In genomic region chr4:139932970-139933801, GRCm38 (mm10) we compare ENCODE assay signal across 11 mouse cellular contexts. TPM values are rescaled to one million over a fixed set of nuclear protein-coding genes. Genes with fewer than 3 reads are reported as not detected.
DNase-seq lines count a peak whose midpoint lies in the region; ATAC-seq and TF ChIP-seq lines count a peak whose summit lies in the region.
"Had no signal": no experiment of that assay in that cellular context is flagged by ENCODE, and none has a peak within 500 bp of the region (broad histone marks: within the 10 kb centered on the region; RNA-seq: fewer than 3 reads in every experiment).

No protein-coding gene starts in this region.

- 57% methylated on average over 18 of the region's 18 CpGs for WGBS in hindbrain, embryonic 13.5 days
- WGBS in hindbrain, embryonic 11.5 days: 81% methylated on average over 18 of the region's 18 CpGs
- WGBS in kidney, adult 2 months: 73% methylated on average over 18 of the region's 18 CpGs

- H3K4me1 ChIP-seq in hindbrain, embryonic 13.5 days (replicated peaks): peaks cover 33% of the 10 kb centered on the region
- no peaks in the 10 kb centered on the region for H3K4me1 ChIP-seq in hindbrain, embryonic 11.5 days (replicated peaks; ENCODE audit: control insufficient read depth, insufficient read depth, low read length)
- H3K4me1 ChIP-seq in kidney, adult 2 months (ENCODE audit: control insufficient read depth, insufficient read depth, low read length): no peaks in the 10 kb centered on the region

- H3K4me3 ChIP-seq in hindbrain, embryonic 13.5 days: no peak overlapping the region
- no peak overlapping the region for H3K4me3 ChIP-seq in hindbrain, embryonic 11.5 days (ENCODE audit: low read depth, low read length)
- H3K4me3 ChIP-seq in kidney, adult 2 months (ENCODE audit: insufficient read depth, low read depth, low read length): no peak overlapping the region
- H3K4me3 ChIP-seq: neural tube, embryonic 13.5 days had no signal

- no peaks in the 10 kb centered on the region for H3K9me3 ChIP-seq in hindbrain, embryonic 13.5 days
- no peaks in the 10 kb centered on the region for H3K9me3 ChIP-seq in hindbrain, embryonic 11.5 days (ENCODE audit: control insufficient read depth, low read length)
- H3K9me3 ChIP-seq: neural tube, embryonic 13.5 days had no signal

- DNase-seq in hindbrain, embryonic 11.5 days (ENCODE audit: low spot score): no peak
- peak; percentile 88 to 91 for DNase-seq in cerebellum, postnatal 14 days
- DNase-seq in layer of hippocampus, postnatal 14 days (ENCODE audit: low spot score in 2 of 2): peak; percentile 85 to 86
- peak; percentile 63 for DNase-seq in right cerebral cortex, adult 2 months (ENCODE audit: low spot score in 2 of 2)
- no peak for DNase-seq in kidney, adult 2 months
- no peak for DNase-seq in testis, postnatal 14 days (ENCODE audit: low spot score)
- no peak for DNase-seq in thymus, postnatal 25 days
- DNase-seq: embryo, embryonic 11 days had no signal

- no peak for TF ChIP-seq POLR2A in kidney, adult 2 months (IDR thresholded peaks at IDR 0.05; ENCODE audit: low read depth, low read length)

- H3K27me3 ChIP-seq in hindbrain, embryonic 13.5 days: peaks cover 24% of the 10 kb centered on the region
- H3K27me3 ChIP-seq in hindbrain, embryonic 11.5 days (ENCODE audit: control insufficient read depth, insufficient read depth, low read length): no peaks in the 10 kb centered on the region
- no peaks in the 10 kb centered on the region for H3K27me3 ChIP-seq in kidney, adult 2 months (replicated peaks; ENCODE audit: control insufficient read depth, insufficient read depth, low read length)
- H3K27me3 ChIP-seq: CH12.LX had no signal

- H3K27ac ChIP-seq in hindbrain, embryonic 13.5 days: peak overlapping the region; percentile 81
- no peak overlapping the region for H3K27ac ChIP-seq in hindbrain, embryonic 11.5 days (ENCODE audit: low read depth, low read length)
- no peak overlapping the region for H3K27ac ChIP-seq in kidney, adult 2 months (ENCODE audit: insufficient read depth, low read depth, low read length)

- ATAC-seq in hindbrain, embryonic 13.5 days (ENCODE audit: low FRiP score): peak; percentile 36; the same call in 1 of the 2 replicates
- ATAC-seq in hindbrain, embryonic 11.5 days (ENCODE audit: low FRiP score): no peak

- TF ChIP-seq CTCF in kidney, adult 2 months (conservative IDR thresholded peaks at IDR 0.05; ENCODE audit: insufficient read depth, insufficient read length, low read depth, low read length): no peak

- no peak overlapping the region for H3K4me2 ChIP-seq in hindbrain, embryonic 13.5 days
- H3K4me2 ChIP-seq in hindbrain, embryonic 11.5 days (replicated peaks; ENCODE audit: low read depth, low read length): no peak overlapping the region
- H3K4me2 ChIP-seq: neural tube, embryonic 13.5 days had no signal

- H3K36me3 ChIP-seq in hindbrain, embryonic 13.5 days: no peaks in the 10 kb centered on the region
- no peaks in the 10 kb centered on the region for H3K36me3 ChIP-seq in hindbrain, embryonic 11.5 days (ENCODE audit: control insufficient read depth, insufficient read depth, low read length)
- no peaks in the 10 kb centered on the region for H3K36me3 ChIP-seq in kidney, adult 2 months (ENCODE audit: control insufficient read depth, insufficient read depth, low read length)
- H3K36me3 ChIP-seq: neural tube, embryonic 13.5 days had no signal

- no peak overlapping the region for H3K9ac ChIP-seq in hindbrain, embryonic 13.5 days
- no peak overlapping the region for H3K9ac ChIP-seq in hindbrain, embryonic 11.5 days (ENCODE audit: low read depth, low read length)
- H3K9ac ChIP-seq: neural tube, embryonic 13.5 days had no signal

RNA-seq across cellular contexts. Expression of gene Klhdc7a, which starts 34.6 kb away (rescaled TPM):
- polyA plus RNA-seq in hindbrain, embryonic 13.5 days (2015; fragmentation: Nextera tagmentation; extraction: Ambion mirVana): 0.47 and 0.61 TPM in 2 replicates
- polyA plus RNA-seq in hindbrain, embryonic 11.5 days (2014; fragmentation: Nextera tagmentation; extraction: Ambion mirVana): 0.29 and 0.46 TPM in 2 replicates
- 1 to 10 TPM; 5.0 to 5.8 TPM for total RNA-seq in layer of hippocampus, postnatal 14 days (2021)
- 39.9 and 46.7 TPM in 2 replicates for polyA plus RNA-seq in kidney, adult 2 months (2012; rRNA removed)
- total RNA-seq: CH12.LX had no signal

Comparison
In these comparisons a context has a peak if more than half of its experiments do, and no peak if none do; other contexts are left out.
1. DNase-seq: peak in cerebellum, postnatal 14 days (2 of 2), layer of hippocampus, postnatal 14 days (2 of 2) and right cerebral cortex, adult 2 months (2 of 2); none in hindbrain, embryonic 11.5 days (single experiment), kidney, adult 2 months (single experiment), testis, postnatal 14 days (single experiment) and thymus, postnatal 25 days (single experiment).
2. RNA of gene Klhdc7a, which starts 34.6 kb away (polyA plus RNA-seq): 39.9 to 46.7 TPM in kidney, adult 2 months; 0.47 to 0.61 TPM in hindbrain, embryonic 13.5 days and 0.29 to 0.46 TPM in hindbrain, embryonic 11.5 days; every median in the first group is over 10 times any median in the second.